Mouse (Mus musculus) small intestine, adult 2 months (tissue): ENCODE results near the gene Cacybp. TPM values are rescaled to one million over a fixed set of nuclear protein-coding genes. Genes with fewer than 3 reads are reported as not detected.

Experiments used
- H3K27ac ChIP-seq: fragments of 200-500 bp; 2 replicates; pipeline ENCODE4 v1.5.1; 2012; ENCODE audit warnings: low read depth, low read length, control low read depth, inconsistent platforms; ENCODE audit not compliant: insufficient read depth
- H3K27me3 ChIP-seq: fragments of 200-500 bp; 2 replicates; pipeline ENCODE4 v1.6.1; 2012; ENCODE audit warnings: mild to moderate bottlenecking, moderate library complexity, low read length, inconsistent platforms; ENCODE audit not compliant: control insufficient read depth, insufficient read depth
- H3K36me3 ChIP-seq: fragments of 200-500 bp; 2 replicates; pipeline ENCODE4 v1.6.1; 2012; ENCODE audit warnings: mild to moderate bottlenecking, low read length, control low read depth, inconsistent platforms; ENCODE audit not compliant: control insufficient read depth, insufficient read depth
- H3K4me1 ChIP-seq: fragments of 200-500 bp; 2 replicates; pipeline ENCODE4 v1.6.1; 2012; ENCODE audit warnings: low read length, inconsistent platforms, mixed read lengths; ENCODE audit not compliant: control insufficient read depth, insufficient read depth, insufficient read length
- H3K4me3 ChIP-seq: fragments of 200-500 bp; 2 replicates; pipeline ENCODE4 v1.5.1; 2012; ENCODE audit warnings: low read depth, mild to moderate bottlenecking, control low read depth, inconsistent platforms, low read length, moderate library complexity
- CTCF ChIP-seq: fragments of 200-500 bp; IDR thresholded peaks from 2 replicates; pipeline ENCODE4 v1.5.1; 2012; ENCODE audit warnings: low read depth, mild to moderate bottlenecking, control low read depth, inconsistent platforms, low read length, moderate library complexity, mixed read lengths; ENCODE audit not compliant: insufficient replicate concordance, insufficient read length; ENCODE audit errors: extremely low read depth
- POLR2A ChIP-seq: fragments of 200-500 bp; IDR thresholded peaks from 2 replicates; pipeline ENCODE4 v1.6.1; 2012; ENCODE audit warnings: low read depth, mild to moderate bottlenecking, control low read depth, inconsistent platforms, low read length, moderate library complexity
- WGBS: fragments of 180-500 bp; shearing (Covaris S2); methylation state at CpG from one replicate; pipeline ENCODE4 v1.1.7; 2018; 5-methylcytosine and 5-hydroxymethylcytosine counted together
- polyA plus RNA-seq: library from polyadenylated mRNA; depleted of rRNA; stranded (reverse); fragments of >200 nt; gene quantifications from 2 replicates; pipeline ENCODE4 v1.2.3, GENCODE M21; 2012; rRNA removed

The Cacybp gene
- polyA plus RNA-seq, 1 experiment: 1.4 TPM

DNA sequence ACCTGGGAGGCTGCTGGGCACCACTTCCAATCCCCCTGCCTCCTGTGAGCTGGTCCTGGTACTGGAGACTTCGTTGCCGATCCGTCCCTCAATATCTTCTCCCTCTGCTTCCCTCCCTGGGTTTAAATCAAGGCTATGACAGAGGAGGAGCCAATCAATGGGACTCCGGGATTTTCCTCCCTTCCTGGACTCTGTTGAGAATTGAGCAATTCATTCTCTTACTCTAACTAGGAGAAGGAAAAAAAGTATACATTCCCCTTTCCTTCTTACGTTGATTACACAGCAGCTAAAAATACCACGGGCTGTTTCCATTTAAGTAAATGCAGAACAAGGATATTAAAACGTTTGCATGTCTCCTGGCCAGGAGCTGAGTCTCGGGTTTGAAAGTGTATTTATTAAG lies 59.2 kb downstream of the Cacybp start, which contains the start of gene Tnn:
Gene Tnn (minus strand): TSS at position 101 of the 400 bp plus-strand sequence.
- WGBS: 53% methylated on average over 8 of the region's 8 CpGs
- Histone ChIP-seq H3K4me1 (no peaks in the 10 kb centered on the region), H3K36me3 (no peaks in the 10 kb centered on the region), H3K4me3 (no peak within 1 kb of the TSS), H3K27me3 (no peaks in the 10 kb centered on the region), H3K27ac (no peak within 1 kb of the TSS)
- TF ChIP-seq POLR2A (no peak), CTCF (no peak)

Other genes starting within 250 kb of the Cacybp start
- 2.1 and 2.4 TPM in 2 replicates for gene 4930523C07Rik, start 168.5 kb downstream of the Cacybp start, polyA plus RNA-seq
- gene Tnn, start 59.3 kb downstream of the Cacybp start, polyA plus RNA-seq: 0.22 and 0.25 TPM in 2 replicates
- gene Mrps14, start 17.7 kb downstream of the Cacybp start, polyA plus RNA-seq: 10.7 and 11.2 TPM in 2 replicates